Mouse (Mus musculus): ENCODE measurements around the gene Fam50b. TPM values are rescaled to one million over a fixed set of nuclear protein-coding genes. Genes with fewer than 3 reads are reported as not detected.

Gene Fam50b
- total and polyA plus RNA-seq, 3 experiments, result not detected

DNA sequence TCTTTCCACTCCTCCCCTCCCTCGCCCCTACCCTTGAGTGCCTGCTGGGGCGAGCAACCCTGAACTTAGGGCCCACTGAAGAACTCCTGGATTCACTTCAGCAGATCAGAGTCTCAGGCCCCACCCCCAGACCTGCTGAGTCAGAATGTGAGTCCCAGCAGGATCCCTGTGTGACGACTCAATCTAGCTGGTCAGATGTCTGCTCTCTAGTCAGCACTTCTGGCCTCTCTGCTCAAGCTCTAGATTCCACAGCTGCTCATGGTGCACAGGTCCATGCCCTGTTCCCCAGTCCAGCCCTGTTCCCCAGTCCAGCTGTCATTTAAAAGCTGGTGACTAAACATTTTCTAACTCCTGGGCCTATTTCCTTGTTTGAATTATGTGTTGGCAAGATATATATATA lies 13.9 kb downstream of the Fam50b start:
- Histone ChIP-seq H3K4me1 (ENCODE audit: control insufficient read depth in 1 of 2, insufficient read depth in 2 of 2, low read length in 2 of 2) (no peaks in the 10 kb centered on the region), H3K79me2 (ENCODE audit: control insufficient read depth, insufficient read depth, low read length, poor library complexity) (no peaks in the 10 kb centered on the region), H3K27ac (ENCODE audit: control insufficient read depth, low read depth, low read length) (no peak overlapping the region), H3K27me3 (ENCODE audit: control insufficient read depth in 1 of 2, insufficient read depth in 2 of 2, low read length in 2 of 2) (peaks cover 0 to 1% of the 10 kb centered on the region in 2 experiments; a peak in 1 of 4 replicates), H3K36me3 (ENCODE audit: control insufficient read depth in 1 of 2, insufficient read depth in 2 of 2, low read length in 2 of 2) (no peaks in the 10 kb centered on the region), H3K9ac (ENCODE audit: control insufficient read depth, low read depth, low read length, poor library complexity, severe bottlenecking) (no peak overlapping the region), H3K4me3 (ENCODE audit: control insufficient read depth in 1 of 2, insufficient read depth in 1 of 2, low read depth in 2 of 2, low read length in 2 of 2) (no peak overlapping the region), H3K9me3 (replicated peaks; ENCODE audit: insufficient read depth, low read length) (no peaks in the 10 kb centered on the region)
- DNase-seq (ENCODE audit: low read depth, low spot score), result no peak
- TF ChIP-seq ETS1 (IDR thresholded peaks at IDR 0.05; ENCODE audit: low read depth, low read length) (no peak), USF2 (IDR thresholded peaks at IDR 0.05; ENCODE audit: borderline replicate concordance in 1 of 2, insufficient read depth in 1 of 2, low read depth in 1 of 2, low read length in 2 of 2) (no peak)

DNA sequence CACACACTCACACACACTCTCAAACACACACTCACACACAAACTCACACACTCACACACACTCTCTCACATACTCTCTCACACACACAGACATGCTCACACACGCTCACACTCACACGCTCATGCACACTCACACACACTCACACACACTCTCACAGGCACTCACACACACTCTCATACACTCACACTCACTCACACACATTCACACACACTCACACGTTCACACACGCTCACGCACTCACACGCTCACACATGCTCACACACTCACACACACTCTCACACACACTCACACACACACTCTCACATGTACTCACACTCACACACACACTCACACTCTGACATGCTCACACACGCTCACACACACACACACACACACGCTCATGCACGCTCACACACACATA lies 24.6 kb downstream of the Fam50b start:
- no peak for DNase-seq (ENCODE audit: low read depth, low spot score)
- no peaks in the 10 kb centered on the region for H3K79me2 ChIP-seq (ENCODE audit: control insufficient read depth, insufficient read depth, low read length, poor library complexity)
- H3K27ac ChIP-seq (ENCODE audit: control insufficient read depth, low read depth, low read length), result no peak overlapping the region
- no peak overlapping the region for H3K9ac ChIP-seq (ENCODE audit: control insufficient read depth, low read depth, low read length, poor library complexity, severe bottlenecking)
- H3K9me3 ChIP-seq (replicated peaks; ENCODE audit: insufficient read depth, low read length), result no peaks in the 10 kb centered on the region
- H3K27me3 ChIP-seq (ENCODE audit: control insufficient read depth in 1 of 2, insufficient read depth in 2 of 2, low read length in 2 of 2), result peaks cover under 1 to 2% of the 10 kb centered on the region in 2 experiments; a peak in 1 of 4 replicates
- no peak overlapping the region for H3K4me3 ChIP-seq (ENCODE audit: control insufficient read depth in 1 of 2, insufficient read depth in 1 of 2, low read depth in 2 of 2, low read length in 2 of 2)
- H3K4me1 ChIP-seq (ENCODE audit: control insufficient read depth in 1 of 2, insufficient read depth in 2 of 2, low read length in 2 of 2), result no peaks in the 10 kb centered on the region
- no peaks in the 10 kb centered on the region for H3K36me3 ChIP-seq (ENCODE audit: control insufficient read depth in 1 of 2, insufficient read depth in 2 of 2, low read length in 2 of 2)
- TF ChIP-seq POLR2AphosphoS5 (IDR thresholded peaks at IDR 0.05; ENCODE audit: borderline replicate concordance, low read depth, low read length) (peak; percentile 70; the same call in 1 of the 2 replicates), MXI1 (IDR thresholded peaks at IDR 0.05; ENCODE audit: low read depth, low read length) (no peak)

DNA sequence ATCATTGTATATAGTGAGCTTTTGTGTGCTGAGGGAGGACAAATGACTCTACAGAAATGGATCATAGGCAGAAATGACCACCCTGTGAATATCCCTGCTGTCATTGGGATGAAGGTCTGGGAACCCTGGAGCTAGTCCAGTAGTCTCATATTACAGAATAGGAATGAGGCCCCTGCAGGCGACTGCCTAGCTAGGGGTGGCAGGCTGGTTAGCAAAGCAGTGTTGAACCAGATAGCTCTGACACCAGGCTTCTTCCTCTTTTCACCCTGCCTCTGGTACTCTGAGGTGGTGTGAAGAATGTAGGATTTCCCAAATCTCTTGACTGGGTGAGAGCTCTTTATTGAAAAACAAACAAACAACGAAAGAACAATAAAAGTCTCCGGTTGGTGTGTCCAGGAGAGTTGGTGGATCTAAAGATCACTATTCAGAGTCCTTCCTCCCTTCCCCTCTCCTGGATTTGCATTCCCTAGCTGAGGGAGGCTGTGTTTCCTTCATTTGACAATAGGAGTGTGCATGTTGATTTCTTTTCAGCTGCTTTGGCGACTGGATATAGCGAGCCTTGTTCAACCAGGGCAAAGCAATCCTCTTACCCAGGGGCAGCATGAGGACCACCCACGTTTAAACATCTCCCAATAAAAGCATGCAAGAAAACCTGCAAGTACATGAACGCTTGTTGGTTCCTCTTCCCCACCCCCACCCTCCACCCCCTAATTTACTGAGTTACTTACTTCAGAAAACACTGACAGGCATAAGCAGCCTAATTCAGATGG lies 26.1 kb downstream of the Fam50b start:
- no peaks in the 10 kb centered on the region for H3K36me3 ChIP-seq (ENCODE audit: control insufficient read depth in 1 of 2, insufficient read depth in 2 of 2, low read length in 2 of 2)
- no peaks in the 10 kb centered on the region for H3K9me3 ChIP-seq (replicated peaks; ENCODE audit: insufficient read depth, low read length)
- H3K4me3 ChIP-seq (ENCODE audit: control insufficient read depth in 1 of 2, insufficient read depth in 1 of 2, low read depth in 2 of 2, low read length in 2 of 2), result no peak overlapping the region
- H3K9ac ChIP-seq (ENCODE audit: control insufficient read depth, low read depth, low read length, poor library complexity, severe bottlenecking), result no peak overlapping the region
- H3K79me2 ChIP-seq (ENCODE audit: control insufficient read depth, insufficient read depth, low read length, poor library complexity), result no peaks in the 10 kb centered on the region
- H3K27ac ChIP-seq (ENCODE audit: control insufficient read depth, low read depth, low read length), result no peak overlapping the region
- H3K27me3 ChIP-seq (ENCODE audit: control insufficient read depth in 1 of 2, insufficient read depth in 2 of 2, low read length in 2 of 2), result peaks cover 2% of the 10 kb centered on the region in 2 experiments; a peak in 1 of 4 replicates
- TF ChIP-seq EP300 (IDR thresholded peaks at IDR 0.05; ENCODE audit: low read depth in 1 of 2, low read length in 2 of 2) (no peak), POLR2AphosphoS2 (IDR thresholded peaks at IDR 0.05; ENCODE audit: low read length) (no peak), MAZ (IDR thresholded peaks at IDR 0.05; ENCODE audit: low read depth, low read length) (no peak), MAX (IDR thresholded peaks at IDR 0.05; ENCODE audit: low read length) (no peak), NRF1 (IDR thresholded peaks at IDR 0.05; ENCODE audit: insufficient read depth, low read depth, low read length, poor library complexity, severe bottlenecking) (no peak), ZMIZ1 (IDR thresholded peaks at IDR 0.05; ENCODE audit: low read depth, low read length) (no peak), KAT2A (conservative IDR thresholded peaks at IDR 0.05; ENCODE audit: low read depth, low read length) (no peak), ZKSCAN1 (IDR thresholded peaks at IDR 0.05; ENCODE audit: low read depth, low read length) (no peak), SIN3A (IDR thresholded peaks at IDR 0.05; ENCODE audit: low read length) (no peak), MAFK (IDR thresholded peaks at IDR 0.05; ENCODE audit: borderline replicate concordance, low read depth, low read length) (no peak), SMC3 (IDR thresholded peaks at IDR 0.05; ENCODE audit: low read depth, low read length) (no peak), USF1 (IDR thresholded peaks at IDR 0.05; ENCODE audit: low read depth, low read length) (no peak), MXI1 (IDR thresholded peaks at IDR 0.05; ENCODE audit: low read depth, low read length) (no peak), GATA1 (IDR thresholded peaks at IDR 0.05; ENCODE audit: low read depth, low read length) (no peak), JUND (IDR thresholded peaks at IDR 0.05; ENCODE audit: low read depth, low read length) (no peak), POLR2AphosphoS5 (IDR thresholded peaks at IDR 0.05; ENCODE audit: borderline replicate concordance, low read depth, low read length) (no peak), BHLHE40 (IDR thresholded peaks at IDR 0.05; ENCODE audit: borderline replicate concordance, low read depth, low read length) (no peak), TCF12 (IDR thresholded peaks at IDR 0.05; ENCODE audit: low read depth, low read length) (no peak)
- H3K4me1 ChIP-seq (ENCODE audit: control insufficient read depth in 1 of 2, insufficient read depth in 2 of 2, low read length in 2 of 2), result no peaks in the 10 kb centered on the region
- peak; percentile 10 for DNase-seq (ENCODE audit: low read depth, low spot score)

Measured in MEL (cell line).